Mouse (Mus musculus) liver, embryonic 15.5 days (tissue): ENCODE results near the gene Rps6kc1. TPM values are rescaled to one million over a fixed set of nuclear protein-coding genes. Genes with fewer than 3 reads are reported as not detected.

Experiments
- ATAC-seq: fragments of 200-750 bp; cut with Nextera tagmentation; 2 replicates; pipeline ENCODE4 v1.8.0; 2017; ENCODE audit warnings: moderate number of reproducible peaks, mild to moderate bottlenecking, moderate library complexity; ENCODE audit not compliant: insufficient read depth
- H3K27ac ChIP-seq: fragments of 300-500 bp; sonication (generic); replicated peaks from 2 replicates; pipeline ENCODE4 v1.5.1; 2015; ENCODE audit warnings: mild to moderate bottlenecking, inconsistent platforms
- H3K27me3 ChIP-seq: fragments of 300-500 bp; sonication (generic); 2 replicates; pipeline ENCODE4 v1.6.1; 2015; ENCODE audit warnings: mild to moderate bottlenecking, inconsistent platforms
- H3K36me3 ChIP-seq: fragments of 300-500 bp; sonication (generic); replicated peaks from 2 replicates; pipeline ENCODE4 v1.6.1; 2015; ENCODE audit warnings: moderate library complexity, mild to moderate bottlenecking, inconsistent platforms
- H3K4me1 ChIP-seq: fragments of 300-500 bp; sonication (generic); replicated peaks from 2 replicates; pipeline ENCODE4 v1.6.1; 2015; ENCODE audit warnings: inconsistent platforms
- H3K4me2 ChIP-seq: fragments of 300-500 bp; sonication (generic); 2 replicates; pipeline ENCODE4 v1.6.1; 2015; ENCODE audit warnings: moderate library complexity, mild to moderate bottlenecking, inconsistent platforms
- H3K4me3 ChIP-seq: fragments of 300-500 bp; sonication (generic); replicated peaks from 2 replicates; pipeline ENCODE4 v1.5.1; 2015; ENCODE audit warnings: mild to moderate bottlenecking, inconsistent platforms
- H3K9ac ChIP-seq: fragments of 300-500 bp; sonication (generic); 2 replicates; pipeline ENCODE4 v1.6.1; 2015; ENCODE audit warnings: moderate library complexity, mild to moderate bottlenecking, inconsistent platforms
- H3K9me3 ChIP-seq: fragments of 300-500 bp; sonication (generic); replicated peaks from 2 replicates; pipeline ENCODE4 v1.6.1; 2016; ENCODE audit warnings: inconsistent platforms
- WGBS: fragments of 180-500 bp; shearing (Covaris S2); methylation state at CpG from one replicate; pipeline ENCODE4 v1.1.7; 2015; ENCODE audit warnings: mixed read lengths; ENCODE audit not compliant: insufficient replicate concordance; 5-methylcytosine and 5-hydroxymethylcytosine counted together
- polyA plus RNA-seq: library from polyadenylated mRNA; unstranded; fragments of >200 nt; fragmentation: Nextera tagmentation; extraction: Ambion mirVana; gene quantifications from 2 replicates; pipeline ENCODE4 v1.2.1, GENCODE M21; 2015

Gene Rps6kc1
- polyA plus RNA-seq, 1 experiment from 2014 or later: 3.5 TPM

DNA sequence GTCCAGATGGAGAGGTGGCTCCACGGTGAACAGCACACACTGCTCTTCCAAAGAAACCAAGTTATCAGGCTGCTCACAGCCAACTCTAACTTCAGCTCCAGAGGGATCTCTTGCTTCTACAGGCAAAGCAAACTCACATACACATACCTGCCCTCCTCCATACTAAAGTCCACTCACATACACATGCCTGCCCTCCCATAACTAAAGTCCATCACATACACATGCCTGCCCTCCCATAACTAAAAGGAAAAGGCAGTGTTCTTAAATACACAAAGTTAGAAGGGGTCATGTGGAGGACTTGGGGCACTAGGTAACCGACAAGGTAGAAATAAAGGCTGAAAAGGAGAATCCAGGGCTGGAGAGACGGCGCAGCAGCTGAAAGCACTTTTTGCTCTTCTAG, 41.6 kb downstream of the Rps6kc1 start:
- Histone ChIP-seq H3K4me1 (no peaks in the 10 kb centered on the region; the same call in 1 of the 2 replicates), H3K27me3 (no peaks in the 10 kb centered on the region), H3K4me2 (no peak overlapping the region), H3K9ac (no peak overlapping the region), H3K27ac (peak overlapping the region; percentile 21; the same call in 1 of the 2 replicates), H3K36me3 (peaks cover 3% of the 10 kb centered on the region; the same call in 1 of the 2 replicates), H3K9me3 (no peaks in the 10 kb centered on the region), H3K4me3 (no peak overlapping the region)
- ATAC-seq: peak; percentile 47
- WGBS: 73% methylated on average over 4 of the region's 4 CpGs

DNA sequence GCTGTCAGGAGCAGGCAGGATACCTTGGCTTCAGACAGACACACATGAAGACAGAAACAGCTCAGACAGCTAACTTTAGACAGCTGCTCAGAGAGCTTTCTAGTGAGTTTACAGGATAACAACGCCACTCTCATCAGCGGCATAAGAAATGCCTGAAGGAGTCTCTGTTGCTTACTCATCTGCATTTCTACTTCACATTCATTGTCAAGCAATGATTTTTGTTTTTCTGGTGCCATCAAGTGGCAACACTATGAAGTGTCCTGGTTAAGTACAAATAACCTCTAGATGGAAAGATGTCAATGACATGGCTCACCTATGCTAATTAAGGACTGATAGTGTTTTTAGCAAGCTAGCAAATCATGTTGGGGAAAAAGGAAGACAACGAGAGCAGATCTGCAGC, 42.8 kb downstream of the Rps6kc1 start:
- Histone ChIP-seq H3K4me3 (no peak overlapping the region), H3K36me3 (peaks cover 3% of the 10 kb centered on the region; the same call in 1 of the 2 replicates), H3K4me1 (no peaks in the 10 kb centered on the region; the same call in 1 of the 2 replicates), H3K4me2 (no peak overlapping the region), H3K9ac (no peak overlapping the region), H3K27ac (no peak overlapping the region), H3K27me3 (no peaks in the 10 kb centered on the region), H3K9me3 (no peaks in the 10 kb centered on the region)
- ATAC-seq: no peak
- 72% methylated on average over 3 of the region's 3 CpGs for WGBS

DNA sequence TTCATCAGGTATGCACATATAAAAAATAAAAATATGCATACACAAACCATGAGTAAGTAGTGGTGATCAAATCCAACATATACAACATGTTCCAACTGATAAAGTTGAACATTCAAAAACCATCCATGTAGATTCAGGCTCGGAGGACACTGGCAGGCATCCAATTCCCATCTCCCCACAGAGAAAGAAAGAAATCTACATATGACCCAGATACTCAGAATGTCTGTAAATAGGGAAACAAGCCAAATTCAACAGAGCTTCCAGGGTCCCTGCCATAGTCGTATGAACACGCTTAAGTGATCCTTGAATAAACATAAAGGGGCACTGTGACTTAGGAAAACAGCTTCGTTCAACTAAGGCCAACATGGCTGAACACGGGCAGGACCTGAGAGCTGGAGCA, 49.9 kb downstream of the Rps6kc1 start:
- ATAC-seq: no peak
- H3K9me3 ChIP-seq: no peaks in the 10 kb centered on the region
- H3K4me2 ChIP-seq: no peak overlapping the region
- WGBS: 61% methylated on average over 5 of the region's 5 CpGs
- no peaks in the 10 kb centered on the region for H3K4me1 ChIP-seq
- H3K27me3 ChIP-seq: no peaks in the 10 kb centered on the region
- no peak overlapping the region for H3K4me3 ChIP-seq
- no peaks in the 10 kb centered on the region for H3K36me3 ChIP-seq
- no peak overlapping the region for H3K9ac ChIP-seq
- H3K27ac ChIP-seq: no peak overlapping the region

DNA sequence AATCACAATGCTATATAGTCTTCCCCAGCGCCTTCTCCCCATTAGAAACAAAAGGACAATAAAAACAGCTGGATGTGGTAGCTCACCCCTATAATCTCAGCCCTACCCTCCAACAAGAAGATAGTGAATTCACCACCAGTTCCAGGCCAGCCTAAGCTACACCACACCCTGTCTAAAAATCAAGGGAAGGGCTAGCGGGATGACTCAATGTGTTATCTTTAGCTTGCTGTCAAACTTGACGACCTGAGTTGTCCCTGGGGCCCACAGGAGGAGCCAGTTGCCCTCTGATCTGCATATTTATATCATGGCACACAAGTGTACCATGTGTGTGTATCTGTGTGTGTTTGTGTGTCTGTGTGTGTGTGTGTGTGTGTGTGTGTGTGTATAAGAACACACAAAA, 57.1 kb downstream of the Rps6kc1 start:
- Histone ChIP-seq H3K9ac (no peak overlapping the region), H3K4me1 (no peaks in the 10 kb centered on the region), H3K27me3 (no peaks in the 10 kb centered on the region), H3K9me3 (no peaks in the 10 kb centered on the region), H3K27ac (no peak overlapping the region), H3K4me3 (no peak overlapping the region), H3K36me3 (no peaks in the 10 kb centered on the region), H3K4me2 (no peak overlapping the region)
- WGBS: 28% methylated on average over 3 of the region's 3 CpGs
- no peak for ATAC-seq

DNA sequence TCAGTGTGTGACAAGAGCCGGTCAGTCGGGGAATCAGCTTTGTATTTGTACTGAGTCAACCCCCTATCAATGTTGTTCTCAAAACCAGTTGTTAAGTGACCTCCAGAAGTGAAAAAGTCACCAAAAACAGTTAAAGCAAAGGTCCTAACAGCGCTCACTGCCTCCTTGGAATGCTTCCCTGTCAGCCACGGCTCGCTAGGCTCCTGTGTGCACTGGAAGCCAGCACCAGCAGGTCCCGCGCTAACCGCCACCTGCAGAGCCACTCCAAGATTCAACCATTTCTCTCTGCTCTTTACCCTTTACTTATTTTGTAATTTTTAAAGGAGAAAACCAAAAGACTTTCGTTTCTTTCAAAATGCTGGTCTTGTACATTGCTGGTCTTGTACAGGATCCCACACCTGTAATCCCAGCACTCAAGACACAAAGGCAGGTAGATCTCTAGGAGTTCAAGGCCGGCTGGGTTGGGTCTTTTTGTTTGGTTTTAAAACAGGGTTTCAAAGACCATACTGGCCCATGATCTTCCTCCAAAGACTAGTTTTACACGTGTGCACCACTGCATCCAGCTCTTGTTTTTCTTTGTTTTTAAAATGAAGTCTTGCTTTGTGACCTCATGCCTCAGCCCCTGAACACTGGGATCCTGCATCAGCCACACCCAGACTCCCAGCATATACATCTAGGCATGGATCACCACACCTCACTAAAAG, 62.3 kb downstream of the Rps6kc1 start:
- no peaks in the 10 kb centered on the region for H3K4me1 ChIP-seq
- H3K4me2 ChIP-seq: no peak overlapping the region
- H3K9ac ChIP-seq: no peak overlapping the region
- WGBS: 68% methylated on average over 11 of the region's 11 CpGs
- H3K27me3 ChIP-seq: no peaks in the 10 kb centered on the region
- ATAC-seq: no peak
- no peaks in the 10 kb centered on the region for H3K36me3 ChIP-seq
- H3K9me3 ChIP-seq: no peaks in the 10 kb centered on the region
- no peak overlapping the region for H3K4me3 ChIP-seq
- no peak overlapping the region for H3K27ac ChIP-seq

DNA sequence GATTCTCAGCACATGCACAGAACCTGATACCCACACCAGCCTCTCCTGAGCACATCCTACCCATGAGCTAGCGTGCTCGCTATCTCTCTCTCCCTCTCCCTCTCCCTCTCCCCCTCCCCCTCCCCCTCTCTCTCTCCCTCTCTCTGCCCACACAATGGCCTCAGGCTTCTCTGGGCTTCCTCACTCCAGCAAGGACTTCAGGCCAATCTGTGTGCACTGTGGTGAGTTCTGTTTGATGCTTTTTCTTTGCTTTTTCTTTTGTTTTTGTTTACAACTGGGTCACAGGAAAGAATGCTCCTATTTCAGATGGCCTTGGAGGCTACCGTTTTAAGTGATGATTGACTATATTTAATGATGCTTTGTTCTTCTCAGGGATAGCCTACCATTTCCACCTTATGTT, 62.9 kb downstream of the Rps6kc1 start:
- Histone ChIP-seq H3K27ac (no peak overlapping the region), H3K27me3 (no peaks in the 10 kb centered on the region), H3K4me2 (no peak overlapping the region), H3K4me3 (no peak overlapping the region), H3K9me3 (no peaks in the 10 kb centered on the region), H3K36me3 (no peaks in the 10 kb centered on the region), H3K4me1 (no peaks in the 10 kb centered on the region), H3K9ac (no peak overlapping the region)
- no peak for ATAC-seq
- WGBS: 57% methylated on average over 3 of the region's 3 CpGs

DNA sequence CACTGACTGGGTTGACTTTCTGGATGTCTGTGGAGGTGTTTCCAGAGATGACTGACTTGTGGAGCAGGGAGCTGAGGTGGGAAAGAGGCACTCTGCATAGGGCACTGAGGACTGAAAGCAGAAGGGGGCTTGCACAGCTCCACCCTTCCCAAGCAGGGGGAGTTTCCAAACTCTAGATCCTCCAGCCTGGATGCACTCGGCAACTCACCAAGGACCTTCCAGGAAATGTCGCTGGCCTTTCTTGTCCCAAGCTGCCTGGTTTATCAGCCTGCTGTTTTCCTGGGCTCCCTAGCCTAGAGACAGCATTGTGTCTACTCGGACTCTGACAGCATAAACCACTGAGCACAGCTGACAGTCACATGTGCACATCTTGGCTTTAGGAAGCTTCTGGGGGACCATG, 64.6 kb downstream of the Rps6kc1 start:
- H3K4me1 ChIP-seq: no peaks in the 10 kb centered on the region
- no peaks in the 10 kb centered on the region for H3K9me3 ChIP-seq
- H3K27me3 ChIP-seq: no peaks in the 10 kb centered on the region
- no peak for ATAC-seq
- 64% methylated on average over 3 of the region's 3 CpGs for WGBS
- no peak overlapping the region for H3K9ac ChIP-seq
- no peak overlapping the region for H3K4me3 ChIP-seq
- H3K36me3 ChIP-seq: no peaks in the 10 kb centered on the region
- no peak overlapping the region for H3K27ac ChIP-seq
- no peak overlapping the region for H3K4me2 ChIP-seq

DNA sequence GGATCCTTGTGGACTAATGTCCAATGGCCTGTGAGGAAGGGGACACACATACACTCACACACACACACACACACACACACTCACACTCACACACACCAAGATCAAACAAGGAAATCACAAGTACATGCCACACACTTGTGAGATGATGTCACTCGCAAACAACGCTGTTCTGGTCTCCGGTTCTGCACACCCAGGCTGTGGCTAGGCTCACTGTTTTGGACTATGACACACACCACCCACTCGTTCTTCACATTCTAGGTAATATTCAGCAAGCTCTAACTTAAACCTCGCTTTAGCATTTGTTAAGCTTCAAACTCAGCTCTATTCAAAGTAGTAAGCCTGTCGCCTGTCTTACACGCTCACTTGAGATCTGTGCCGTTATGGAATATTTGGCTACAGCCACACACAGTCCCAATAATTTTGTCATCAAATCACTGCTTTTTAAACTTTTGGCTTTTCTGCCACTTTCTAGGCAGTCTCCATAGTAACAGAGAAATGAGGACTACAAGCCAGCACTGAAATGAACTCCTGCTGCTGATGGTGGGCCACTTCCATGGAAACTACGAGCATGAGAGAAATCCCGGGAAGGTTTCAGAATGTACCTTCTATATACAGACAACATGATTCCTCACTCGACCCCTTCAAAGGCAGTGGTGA, 65.4 kb downstream of the Rps6kc1 start:
- Histone ChIP-seq H3K4me3 (no peak overlapping the region), H3K27me3 (no peaks in the 10 kb centered on the region), H3K9ac (no peak overlapping the region), H3K27ac (no peak overlapping the region), H3K36me3 (no peaks in the 10 kb centered on the region), H3K4me1 (no peaks in the 10 kb centered on the region), H3K4me2 (no peak overlapping the region), H3K9me3 (no peaks in the 10 kb centered on the region)
- WGBS: 82% methylated on average over 11 of the region's 11 CpGs
- ATAC-seq: no peak

DNA sequence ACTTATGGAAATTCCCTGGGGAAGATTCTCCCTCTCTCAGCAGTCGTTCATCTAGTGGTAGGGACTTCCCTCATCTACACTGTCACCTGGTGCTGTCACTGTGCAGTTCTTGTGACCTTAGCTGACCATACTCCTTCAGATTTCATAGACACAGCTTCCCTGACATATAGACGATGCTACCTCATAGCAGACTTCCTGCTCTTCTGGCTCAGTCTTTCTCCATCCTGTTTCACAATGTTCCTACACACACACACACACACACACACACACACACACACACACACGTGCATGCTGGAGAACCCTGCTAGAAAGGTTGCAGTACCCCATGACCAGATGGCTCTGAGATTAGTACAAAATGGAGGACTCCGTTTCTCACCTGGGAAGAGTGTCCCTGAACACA, 66.2 kb downstream of the Rps6kc1 start:
- Histone ChIP-seq H3K9me3 (no peaks in the 10 kb centered on the region), H3K27ac (no peak overlapping the region), H3K27me3 (no peaks in the 10 kb centered on the region), H3K36me3 (no peaks in the 10 kb centered on the region), H3K4me2 (no peak overlapping the region), H3K4me1 (no peaks in the 10 kb centered on the region), H3K9ac (no peak overlapping the region), H3K4me3 (no peak overlapping the region)
- 41% methylated on average over 4 of the region's 4 CpGs for WGBS
- no peak for ATAC-seq

DNA sequence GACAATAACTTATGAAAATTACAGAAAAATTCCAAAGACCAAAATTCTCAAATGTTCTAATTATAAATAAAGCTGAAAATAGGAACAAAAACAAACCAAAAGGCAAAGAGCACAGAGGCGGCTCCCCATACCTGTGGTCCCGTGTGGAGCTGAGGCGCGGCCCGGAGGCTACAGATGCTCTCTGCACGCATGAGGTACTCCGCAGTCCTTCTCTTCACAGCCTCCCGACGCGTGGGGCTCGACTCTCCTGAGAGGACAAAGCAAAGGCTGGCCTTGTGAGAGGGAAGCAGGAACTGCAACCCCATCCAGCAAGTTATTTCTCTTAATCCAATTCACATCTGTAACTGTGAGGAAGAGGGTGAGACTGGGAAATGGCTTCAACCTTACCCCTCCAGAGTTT, 67.2 kb downstream of the Rps6kc1 start:
- no peak for ATAC-seq
- Histone ChIP-seq H3K27me3 (no peaks in the 10 kb centered on the region), H3K36me3 (no peaks in the 10 kb centered on the region), H3K4me3 (no peak overlapping the region), H3K9ac (no peak overlapping the region), H3K27ac (no peak overlapping the region), H3K9me3 (no peaks in the 10 kb centered on the region), H3K4me2 (no peak overlapping the region), H3K4me1 (no peaks in the 10 kb centered on the region)
- 89% methylated on average over 11 of the region's 11 CpGs for WGBS

DNA sequence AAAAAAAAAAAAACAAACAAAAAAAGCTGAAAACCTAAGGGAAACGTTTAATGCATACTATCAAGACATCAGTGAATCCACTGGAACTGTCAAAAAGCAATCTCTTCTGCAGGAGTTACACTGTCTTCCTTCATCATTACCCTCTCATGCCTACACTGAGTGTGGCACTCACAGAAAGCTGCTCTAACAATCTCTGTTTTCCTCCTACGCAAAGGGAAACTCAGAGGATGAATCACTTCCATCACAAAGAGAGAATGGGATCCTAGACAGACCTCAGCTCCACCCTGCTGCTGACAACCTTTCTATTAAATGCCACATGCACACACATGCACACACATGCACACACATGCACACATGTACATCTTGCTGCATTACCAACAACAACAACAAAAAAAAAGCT, 75.5 kb downstream of the Rps6kc1 start:
- Histone ChIP-seq H3K9me3 (no peaks in the 10 kb centered on the region), H3K27ac (no peak overlapping the region), H3K4me1 (no peaks in the 10 kb centered on the region; the same call in 1 of the 2 replicates), H3K36me3 (no peaks in the 10 kb centered on the region), H3K4me3 (no peak overlapping the region), H3K4me2 (no peak overlapping the region), H3K9ac (no peak overlapping the region), H3K27me3 (no peaks in the 10 kb centered on the region)
- no peak for ATAC-seq
- 61% methylated on average over 2 of the region's 2 CpGs for WGBS
